Mouse (Mus musculus) ES-Bruce4 (cell line): ENCODE results near the gene Rabgap1. TPM values are rescaled to one million over a fixed set of nuclear protein-coding genes. Genes with fewer than 3 reads are reported as not detected.

Source experiments
- H3K27ac ChIP-seq: 2 replicates; pipeline ENCODE4 v1.5.1; 2012; ENCODE audit warnings: low read length, inconsistent platforms; ENCODE audit not compliant: insufficient read depth
- H3K27me3 ChIP-seq: 2 replicates; pipeline ENCODE4 v1.6.1; 2012; ENCODE audit warnings: mild to moderate bottlenecking, low read length, inconsistent platforms; ENCODE audit not compliant: control insufficient read depth, poor library complexity, insufficient read depth, severe bottlenecking
- H3K36me3 ChIP-seq: 2 replicates; pipeline ENCODE4 v1.6.1; 2012; ENCODE audit warnings: inconsistent platforms, mild to moderate bottlenecking, low read length, moderate library complexity; ENCODE audit not compliant: control insufficient read depth, poor library complexity, insufficient read depth, severe bottlenecking
- H3K4me1 ChIP-seq: one replicate; pipeline ENCODE4 v1.8.1; 2011; ENCODE audit warnings: low read length; ENCODE audit not compliant: control insufficient read depth, insufficient read depth
- H3K4me3 ChIP-seq: 2 replicates; pipeline ENCODE4 v1.5.1; 2011; ENCODE audit warnings: low read depth, mild to moderate bottlenecking, low read length
- H3K9ac ChIP-seq: 2 replicates; pipeline ENCODE4 v1.6.1; 2012; ENCODE audit warnings: low read depth, mild to moderate bottlenecking, inconsistent platforms; ENCODE audit not compliant: poor library complexity, severe bottlenecking
- H3K9me3 ChIP-seq: replicated peaks from 2 replicates; pipeline ENCODE4 v1.6.1; 2012; ENCODE audit warnings: mild to moderate bottlenecking, low read length, inconsistent platforms; ENCODE audit not compliant: control insufficient read depth, poor library complexity, insufficient read depth, severe bottlenecking
- CTCF ChIP-seq: IDR thresholded peaks from one replicate; pipeline ENCODE4 v1.8.1; 2011; ENCODE audit warnings: low read depth, low read length
- EP300 ChIP-seq: IDR thresholded peaks from 2 replicates; pipeline ENCODE4 v1.6.1; 2011; ENCODE audit warnings: low read depth, low read length; ENCODE audit not compliant: insufficient read depth
- POLR2A ChIP-seq: IDR thresholded peaks from one replicate; pipeline ENCODE4 v1.8.1; 2011; ENCODE audit warnings: low read length; ENCODE audit not compliant: insufficient read depth
- polyA plus RNA-seq: library from polyadenylated mRNA; stranded (reverse); fragments of >200 nt; gene quantifications from 2 replicates; pipeline ENCODE4 v1.2.4, GENCODE M21; 2011; ENCODE audit warnings: low read depth; ENCODE audit not compliant: missing spikeins, insufficient read depth, insufficient read length

Rabgap1 gene
- polyA plus RNA-seq, 1 experiment = 72.5 TPM

- no peak overlapping the region for H3K9ac ChIP-seq
- no peaks in the 10 kb centered on the region for H3K27me3 ChIP-seq
- H3K36me3 ChIP-seq = peaks cover 22% of the 10 kb centered on the region
- H3K4me3 ChIP-seq = no peak overlapping the region
- no peak for TF ChIP-seq EP300
- no peak for TF ChIP-seq CTCF
- TF ChIP-seq POLR2A = no peak
- H3K9me3 ChIP-seq = no peaks in the 10 kb centered on the region
- H3K4me1 ChIP-seq = no peaks in the 10 kb centered on the region
- no peak overlapping the region for H3K27ac ChIP-seq
Measured at GRCm38 (mm10) chr2:37549346-37550012, 106.4 kb downstream of the Rabgap1 start.

DNA sequence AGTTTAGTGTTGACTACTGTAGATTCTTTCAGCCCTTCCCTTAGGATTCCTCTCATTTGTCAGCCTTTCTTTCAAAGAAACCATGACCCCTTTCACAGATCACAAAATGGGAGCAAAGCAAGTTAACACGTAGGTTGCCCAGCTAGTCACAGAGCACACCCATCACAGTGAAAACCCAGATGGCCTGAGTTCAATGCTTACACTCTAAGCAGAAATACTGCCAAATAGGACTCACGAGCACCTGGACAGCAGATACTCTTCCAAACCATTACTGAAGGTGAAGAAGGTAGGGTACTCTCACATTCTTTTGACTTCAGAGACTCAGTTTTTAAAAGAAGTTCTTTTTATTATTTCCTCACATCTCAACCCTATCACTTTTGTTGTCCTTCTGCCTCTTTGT, 113.3 kb downstream of the Rabgap1 start:
- Histone ChIP-seq H3K36me3 (peaks cover 41% of the 10 kb centered on the region), H3K4me1 (no peaks in the 10 kb centered on the region), H3K27ac (no peak overlapping the region), H3K9me3 (no peaks in the 10 kb centered on the region), H3K9ac (no peak overlapping the region), H3K4me3 (no peak overlapping the region), H3K27me3 (no peaks in the 10 kb centered on the region)
- TF ChIP-seq EP300 = no peak
- TF ChIP-seq CTCF = no peak
- no peak for TF ChIP-seq POLR2A

DNA sequence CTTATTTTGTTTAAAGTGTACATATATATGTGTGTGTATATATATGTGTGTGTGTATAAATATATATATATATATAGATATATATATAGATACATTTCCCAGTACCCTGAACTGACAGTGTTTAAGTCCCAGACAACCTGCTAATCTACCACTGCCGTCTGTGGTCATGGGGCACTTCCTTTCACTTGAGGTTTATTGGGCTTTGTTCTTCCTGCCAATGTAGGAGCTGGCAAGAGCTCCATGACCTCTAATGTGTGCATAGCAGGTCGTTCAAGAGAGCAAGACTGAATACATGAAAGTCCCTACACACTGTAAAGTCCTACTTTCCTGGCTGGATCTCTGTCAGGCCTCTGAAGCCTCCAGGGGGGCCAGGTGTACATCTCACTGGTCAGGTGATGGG, 122.5 kb downstream of the Rabgap1 start:
- TF ChIP-seq EP300 (no peak), POLR2A (no peak), CTCF (no peak)
- Histone ChIP-seq H3K36me3 (peaks cover 54% of the 10 kb centered on the region), H3K27me3 (no peaks in the 10 kb centered on the region), H3K4me1 (no peaks in the 10 kb centered on the region), H3K9ac (no peak overlapping the region), H3K27ac (no peak overlapping the region), H3K9me3 (no peaks in the 10 kb centered on the region), H3K4me3 (no peak overlapping the region)

GRCm38 (mm10) chr2:37566035-37566434, 123.0 kb downstream of the Rabgap1 start:
- no peak overlapping the region for H3K4me3 ChIP-seq
- H3K4me1 ChIP-seq = no peaks in the 10 kb centered on the region
- no peaks in the 10 kb centered on the region for H3K27me3 ChIP-seq
- no peak for TF ChIP-seq EP300
- TF ChIP-seq POLR2A = no peak
- TF ChIP-seq CTCF = no peak
- H3K9me3 ChIP-seq = no peaks in the 10 kb centered on the region
- H3K9ac ChIP-seq = no peak overlapping the region
- H3K27ac ChIP-seq = no peak overlapping the region
- peaks cover 50% of the 10 kb centered on the region for H3K36me3 ChIP-seq

DNA sequence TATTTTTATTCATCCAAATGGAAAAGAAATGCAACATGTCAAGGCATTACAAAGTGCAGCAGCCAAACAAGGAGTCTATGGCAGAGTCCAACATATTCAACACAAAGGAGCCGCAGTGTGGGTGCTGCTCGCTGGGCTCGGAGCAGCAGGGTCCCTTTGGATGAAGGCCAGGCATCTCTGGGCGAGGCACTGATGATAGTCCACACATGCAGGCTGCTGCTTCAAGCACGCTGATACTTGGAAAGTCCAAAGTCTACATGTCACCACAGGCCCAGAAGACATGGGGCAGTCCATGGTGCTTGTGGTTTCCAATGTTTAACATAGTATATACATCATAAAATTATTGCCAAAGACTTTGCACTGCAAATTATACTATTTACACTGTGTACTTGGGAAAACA, 126.8 kb downstream of the Rabgap1 start:
- H3K9me3 ChIP-seq = no peaks in the 10 kb centered on the region
- H3K4me3 ChIP-seq = no peak overlapping the region
- no peak overlapping the region for H3K27ac ChIP-seq
- H3K9ac ChIP-seq = no peak overlapping the region
- peaks cover 18% of the 10 kb centered on the region for H3K36me3 ChIP-seq
- no peaks in the 10 kb centered on the region for H3K4me1 ChIP-seq
- H3K27me3 ChIP-seq = no peaks in the 10 kb centered on the region
- TF ChIP-seq CTCF (no peak), POLR2A (no peak), EP300 (no peak)

DNA sequence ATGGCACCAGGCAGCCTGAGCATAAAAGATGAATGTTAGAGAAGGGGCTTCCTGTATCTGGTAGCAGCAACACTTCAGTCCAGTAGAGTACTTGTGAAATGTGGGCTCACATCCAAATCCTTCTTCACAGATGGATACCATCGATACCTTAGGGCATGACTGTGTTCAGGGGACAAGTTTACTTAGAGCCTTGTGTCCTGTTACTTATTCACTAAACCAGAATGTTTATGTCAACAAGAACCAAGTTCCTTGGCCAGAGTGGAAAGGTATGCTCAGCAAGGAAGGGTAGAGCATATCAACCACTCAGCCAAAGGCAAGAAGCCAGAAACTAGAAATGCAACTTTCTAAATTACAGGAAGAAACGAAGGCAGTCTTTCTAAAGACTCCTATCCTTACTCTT, 127.6 kb downstream of the Rabgap1 start:
- Histone ChIP-seq H3K9ac (no peak overlapping the region), H3K9me3 (no peaks in the 10 kb centered on the region), H3K4me1 (no peaks in the 10 kb centered on the region), H3K27ac (no peak overlapping the region), H3K27me3 (no peaks in the 10 kb centered on the region), H3K36me3 (peaks cover 14% of the 10 kb centered on the region), H3K4me3 (no peak overlapping the region)
- TF ChIP-seq CTCF (no peak), EP300 (no peak), POLR2A (no peak)
